Mouse (Mus musculus): ENCODE measurements around the gene Mipol1. TPM values are rescaled to one million over a fixed set of nuclear protein-coding genes. Genes with fewer than 3 reads are reported as not detected.
"Not testable (repeated sequence)": the region's sequence is repeated elsewhere in the genome, so short reads cannot be mapped to it uniquely, and the experiment has no call there.

Gene Mipol1
- polyA plus RNA-seq, 1 experiment from 2014 or later, result 5.6 TPM

DNA sequence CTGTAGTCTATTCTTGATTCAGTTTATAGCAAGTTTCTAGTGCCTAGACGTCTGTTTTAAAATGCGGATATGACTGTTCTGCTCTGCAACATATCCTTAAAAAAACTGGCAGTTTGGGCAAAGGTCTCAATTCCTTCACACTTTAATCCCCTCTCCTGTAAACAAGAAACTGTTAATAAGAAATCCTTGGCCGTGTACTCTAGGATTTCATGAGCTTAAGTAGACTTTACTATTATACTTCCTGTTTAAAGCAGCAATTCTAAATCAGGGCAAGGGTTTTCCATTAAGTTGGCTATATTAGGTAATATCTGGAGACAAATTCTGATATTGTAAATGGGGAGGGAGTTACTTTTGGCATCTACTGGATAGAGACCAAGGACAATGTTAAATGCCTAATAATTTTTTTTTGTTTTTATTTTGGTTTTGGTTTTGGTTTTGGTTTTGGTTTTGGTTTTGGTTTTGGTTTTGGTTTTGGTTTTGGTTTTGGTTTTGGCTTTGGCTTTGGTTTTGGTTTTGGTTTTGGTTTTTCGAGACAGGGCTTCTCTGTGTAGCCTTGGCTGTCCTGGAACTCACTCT is 25.9 kb upstream of the Mipol1 start:
- H3K9me3 ChIP-seq, result no peaks in the 10 kb centered on the region
- no peak for ATAC-seq (ENCODE audit: low FRiP score)
- WGBS, result 93% methylated on average over 4 of the region's 4 CpGs
- no peaks in the 10 kb centered on the region for H3K27me3 ChIP-seq
- no peak overlapping the region for H3K4me2 ChIP-seq
- H3K4me1 ChIP-seq (replicated peaks), result no peaks in the 10 kb centered on the region
- no peaks in the 10 kb centered on the region for H3K36me3 ChIP-seq
- H3K4me3 ChIP-seq, result no peak overlapping the region
- no peak overlapping the region for H3K9ac ChIP-seq
- no peak overlapping the region for H3K27ac ChIP-seq

DNA sequence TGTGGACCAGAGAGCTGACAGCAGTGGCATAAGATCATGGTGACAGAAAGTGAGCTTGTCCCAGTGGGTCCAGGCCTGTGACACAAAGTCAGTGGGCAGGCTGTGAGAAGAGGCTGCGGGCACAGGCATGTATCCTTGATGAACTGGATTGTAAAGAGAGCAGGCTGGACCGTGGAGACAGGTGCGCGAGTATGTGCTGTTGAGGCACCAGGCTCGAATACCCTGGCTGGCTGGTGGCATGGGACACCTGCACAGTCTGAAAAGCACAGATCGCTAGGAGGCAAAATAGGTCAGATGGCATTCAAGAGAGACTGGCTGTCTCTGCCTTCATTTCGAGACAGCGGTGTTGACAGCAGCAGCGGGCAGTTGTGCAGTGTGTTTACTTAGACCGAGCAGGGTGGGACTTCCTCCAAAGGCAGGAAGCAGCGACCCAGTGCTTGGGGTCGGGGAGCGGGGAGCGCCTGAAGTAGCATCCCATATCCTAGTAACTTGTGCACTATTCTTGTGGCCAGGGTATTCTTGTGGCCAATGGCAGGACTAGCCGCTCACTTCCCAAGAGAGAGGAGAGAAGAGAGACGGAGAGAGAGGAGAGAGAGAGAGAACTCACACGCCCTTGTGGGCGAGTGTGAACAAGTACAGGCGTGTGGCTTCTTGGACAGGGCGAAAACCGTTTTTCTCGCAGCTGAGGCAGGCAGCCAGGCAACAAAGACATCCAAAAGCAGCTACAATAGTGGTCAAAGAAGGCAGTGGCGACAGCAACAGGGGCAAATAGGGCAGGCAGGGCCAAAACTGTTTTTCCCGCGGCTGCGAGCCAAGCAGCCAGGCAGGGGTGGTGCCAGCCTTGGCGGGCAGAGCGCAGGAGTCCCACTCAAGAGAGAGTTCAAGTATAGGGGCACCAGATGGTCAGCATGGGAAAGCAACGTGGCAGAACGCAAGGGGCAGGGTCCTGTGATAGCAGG is 18.6 kb upstream of the Mipol1 start:
- Histone ChIP-seq H3K36me3 (no peaks in the 10 kb centered on the region), H3K9ac (peak overlapping the region; percentile 72), H3K27ac (peak overlapping the region; percentile 44; the same call in 1 of the 2 replicates), H3K4me2 (peak overlapping the region; percentile 79), H3K4me3 (peak overlapping the region; percentile 51), H3K4me1 (replicated peaks) (peaks cover 5% of the 10 kb centered on the region; the same call in 1 of the 2 replicates), H3K27me3 (no peaks in the 10 kb centered on the region), H3K9me3 (no peaks in the 10 kb centered on the region)
- ATAC-seq (ENCODE audit: low FRiP score), result peak; percentile 87
- WGBS, result 9% methylated on average over 30 of the region's 30 CpGs

DNA sequence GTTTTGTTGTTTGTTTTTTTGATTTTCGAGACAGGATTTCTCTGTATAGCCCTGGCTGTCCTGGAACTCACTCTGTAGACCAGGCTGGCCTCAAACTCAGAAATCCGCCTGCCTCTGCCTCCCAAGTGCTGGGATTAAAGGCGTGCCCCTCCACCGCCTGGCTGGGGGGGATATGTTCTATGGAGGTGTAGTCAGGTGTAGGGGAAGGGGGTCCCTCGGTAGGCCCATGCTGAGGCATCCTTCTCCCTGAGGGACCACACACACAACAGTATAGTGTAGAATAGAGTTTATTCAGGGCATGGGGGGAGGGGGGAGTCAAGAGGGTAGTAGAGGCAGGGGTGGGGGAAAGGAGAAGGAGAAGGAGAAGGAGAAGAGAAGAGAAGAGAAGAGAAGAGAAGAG is 17.8 kb upstream of the Mipol1 start:
- not testable (repeated sequence) for H3K27me3 ChIP-seq; H3K9ac ChIP-seq; H3K4me2 ChIP-seq; ATAC-seq (ENCODE audit: low FRiP score); H3K27ac ChIP-seq; H3K9me3 ChIP-seq; H3K4me3 ChIP-seq; H3K4me1 ChIP-seq (replicated peaks); H3K36me3 ChIP-seq
- 78% methylated on average over 5 of the region's 5 CpGs for WGBS

DNA sequence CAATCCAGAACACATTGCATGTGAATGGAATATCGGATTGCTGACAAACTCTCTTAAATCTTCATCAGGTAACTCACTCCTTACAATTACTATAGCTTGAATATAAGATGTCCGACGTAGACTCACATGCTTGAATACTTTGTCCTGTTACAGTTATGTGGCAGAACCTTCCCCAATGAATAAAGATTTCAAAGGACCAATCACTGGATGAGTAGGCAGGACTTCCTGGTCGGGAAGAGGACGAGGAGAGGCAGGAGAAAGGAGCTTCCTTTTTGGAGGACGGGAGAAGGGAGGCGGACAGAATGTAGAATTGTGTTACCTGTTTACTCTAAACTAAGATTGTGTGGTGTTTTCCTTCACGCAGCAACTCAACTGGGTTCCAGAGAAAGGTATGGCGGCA is 3.8 kb upstream of the Mipol1 start:
- no peaks in the 10 kb centered on the region for H3K36me3 ChIP-seq

DNA sequence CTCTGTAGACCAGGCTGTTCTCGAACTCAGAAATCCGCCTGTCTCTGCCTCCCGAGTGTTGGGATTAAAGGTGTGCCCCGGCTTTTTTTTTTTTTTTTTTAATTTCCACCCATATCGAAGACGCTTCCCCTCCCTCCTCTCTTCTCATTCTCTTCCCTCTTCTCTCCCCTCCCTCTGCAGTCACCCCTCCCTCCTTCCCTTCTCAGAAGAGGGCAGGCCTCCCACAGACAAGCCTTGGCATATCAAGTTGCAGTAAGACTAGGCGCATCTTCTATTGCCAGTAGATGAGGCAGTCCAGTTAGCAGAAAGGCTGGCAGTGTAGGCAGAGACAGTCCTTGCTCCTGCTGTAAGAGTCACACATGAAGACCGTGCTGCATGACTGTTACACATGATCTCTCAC is 2.5 kb upstream of the Mipol1 start:
- H3K27ac ChIP-seq, result no peak overlapping the region

More for the DNA sequence above, 3.8 kb upstream of the Mipol1 start:
- Histone ChIP-seq H3K27ac (no peak overlapping the region), H3K4me2 (no peak overlapping the region), H3K27me3 (no peaks in the 10 kb centered on the region), H3K4me1 (replicated peaks) (peaks cover 4% of the 10 kb centered on the region), H3K9me3 (no peaks in the 10 kb centered on the region), H3K9ac (no peak overlapping the region), H3K4me3 (no peak overlapping the region)
- 92% methylated on average over 9 of the region's 9 CpGs for WGBS
- ATAC-seq (ENCODE audit: low FRiP score), result no peak

DNA sequence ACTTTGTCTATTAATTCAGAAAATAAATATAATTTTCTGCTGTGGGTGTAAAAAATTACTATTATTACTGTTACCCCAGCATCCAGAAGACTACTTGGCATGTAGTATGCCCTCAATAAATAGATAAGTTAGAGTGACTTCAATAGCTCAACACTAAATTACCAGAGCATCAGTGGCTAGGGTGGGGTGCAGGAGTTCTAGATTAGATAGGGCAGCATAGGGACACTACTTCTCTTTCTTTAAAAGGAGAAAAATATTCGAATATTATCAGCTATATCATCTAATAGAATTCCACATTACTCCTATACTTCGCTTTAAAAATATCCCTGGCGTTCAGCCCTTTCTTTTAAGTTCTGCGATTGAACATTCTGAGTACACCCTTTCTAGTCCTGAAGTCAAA is 524 bp upstream of the Mipol1 start:
- WGBS, result 33% methylated on average over 4 of the region's 4 CpGs
- Histone ChIP-seq H3K36me3 (no peaks in the 10 kb centered on the region), H3K27ac (peak overlapping the region; percentile 86), H3K9me3 (no peaks in the 10 kb centered on the region), H3K9ac (peak overlapping the region; percentile 80), H3K4me1 (replicated peaks) (peaks cover 7% of the 10 kb centered on the region), H3K4me3 (peak overlapping the region; percentile 73), H3K27me3 (no peaks in the 10 kb centered on the region), H3K4me2 (peak overlapping the region; percentile 55)
- ATAC-seq (ENCODE audit: low FRiP score), result peak; percentile 2; the same call in 1 of the 2 replicates

More for the DNA sequence above, 2.5 kb upstream of the Mipol1 start:
- Histone ChIP-seq H3K4me1 (replicated peaks) (peaks cover 7% of the 10 kb centered on the region), H3K36me3 (no peaks in the 10 kb centered on the region), H3K9ac (no peak overlapping the region), H3K4me3 (no peak overlapping the region), H3K27me3 (no peaks in the 10 kb centered on the region), H3K9me3 (no peaks in the 10 kb centered on the region), H3K4me2 (no peak overlapping the region)
- ATAC-seq (ENCODE audit: low FRiP score), result no peak
- WGBS, result 77% methylated on average over 4 of the region's 8 CpGs

DNA sequence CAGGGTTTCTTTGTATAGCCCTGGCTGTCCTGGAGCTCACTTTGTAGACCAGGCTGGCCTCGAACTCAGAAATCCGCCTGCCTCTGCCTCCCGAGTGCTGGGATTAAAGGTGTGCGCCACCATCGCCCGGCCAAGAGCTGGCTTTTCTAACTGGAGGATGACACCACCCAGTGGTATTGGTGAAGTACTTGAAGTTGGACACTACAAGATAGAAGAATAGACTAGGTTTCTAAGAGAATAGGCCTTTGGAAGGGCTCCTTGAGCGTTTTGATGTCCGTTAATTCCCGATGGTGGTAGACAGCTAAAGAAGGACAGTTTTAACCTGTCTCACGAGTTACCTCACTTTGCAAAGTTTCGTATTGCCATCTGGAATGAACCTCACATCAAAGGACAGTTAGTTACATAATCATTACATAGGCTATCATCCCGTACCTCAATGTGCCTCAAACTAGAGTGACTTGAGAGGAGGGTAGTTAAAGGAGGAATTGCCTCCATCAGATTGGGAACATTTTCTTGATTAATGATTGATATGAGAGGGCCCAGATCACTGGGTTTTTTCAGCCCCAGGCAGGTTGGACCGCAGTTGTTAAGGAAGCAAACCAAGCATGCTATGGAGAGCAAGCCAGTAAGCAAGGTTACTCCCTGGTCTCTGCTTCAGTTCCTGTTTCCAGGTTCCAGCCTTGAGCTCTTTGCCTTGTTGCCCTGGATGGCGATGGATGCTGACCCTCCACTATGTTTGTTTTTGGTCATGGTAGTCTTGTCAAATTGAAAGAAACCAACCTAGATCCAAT is 1.1 kb downstream of the Mipol1 start:
- H3K9ac ChIP-seq, result peak overlapping the region; percentile 80; the same call in 1 of the 2 replicates
- H3K9me3 ChIP-seq, result no peaks in the 10 kb centered on the region
- H3K36me3 ChIP-seq, result no peaks in the 10 kb centered on the region
- no peak for ATAC-seq (ENCODE audit: low FRiP score)
- peak overlapping the region; percentile 73 for H3K4me3 ChIP-seq
- H3K27me3 ChIP-seq, result no peaks in the 10 kb centered on the region
- 75% methylated on average over 14 of the region's 14 CpGs for WGBS
- H3K4me2 ChIP-seq, result peak overlapping the region; percentile 55
- no peak overlapping the region for H3K27ac ChIP-seq
- peaks cover 7% of the 10 kb centered on the region for H3K4me1 ChIP-seq (replicated peaks)

DNA sequence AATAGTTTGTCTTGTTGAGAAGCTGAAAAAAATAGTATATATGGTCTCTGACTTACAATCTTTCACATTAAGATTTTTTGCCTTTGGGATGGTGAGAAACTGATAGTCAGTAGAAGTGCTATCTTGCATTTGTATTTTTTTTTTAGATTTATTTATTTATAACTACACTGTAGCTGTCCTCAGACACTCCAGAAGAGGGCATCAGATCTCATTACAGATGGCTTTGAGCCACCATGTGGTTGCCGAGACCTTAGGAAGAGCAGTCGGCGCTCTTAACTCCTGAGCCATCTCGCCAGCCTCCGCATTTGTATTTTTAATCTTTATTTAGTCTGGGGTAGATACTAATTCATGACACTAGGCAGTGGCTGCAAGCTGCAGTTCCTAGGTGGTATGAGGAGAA is 3.2 kb downstream of the Mipol1 start:
- Histone ChIP-seq H3K4me1 (replicated peaks) (peaks cover 7% of the 10 kb centered on the region), H3K9me3 (no peaks in the 10 kb centered on the region), H3K4me3 (no peak overlapping the region), H3K27ac (no peak overlapping the region), H3K9ac (no peak overlapping the region), H3K27me3 (no peaks in the 10 kb centered on the region), H3K4me2 (no peak overlapping the region), H3K36me3 (peaks cover 4% of the 10 kb centered on the region)
- WGBS, result 88% methylated on average over 5 of the region's 5 CpGs
- ATAC-seq (ENCODE audit: low FRiP score), result no peak

DNA sequence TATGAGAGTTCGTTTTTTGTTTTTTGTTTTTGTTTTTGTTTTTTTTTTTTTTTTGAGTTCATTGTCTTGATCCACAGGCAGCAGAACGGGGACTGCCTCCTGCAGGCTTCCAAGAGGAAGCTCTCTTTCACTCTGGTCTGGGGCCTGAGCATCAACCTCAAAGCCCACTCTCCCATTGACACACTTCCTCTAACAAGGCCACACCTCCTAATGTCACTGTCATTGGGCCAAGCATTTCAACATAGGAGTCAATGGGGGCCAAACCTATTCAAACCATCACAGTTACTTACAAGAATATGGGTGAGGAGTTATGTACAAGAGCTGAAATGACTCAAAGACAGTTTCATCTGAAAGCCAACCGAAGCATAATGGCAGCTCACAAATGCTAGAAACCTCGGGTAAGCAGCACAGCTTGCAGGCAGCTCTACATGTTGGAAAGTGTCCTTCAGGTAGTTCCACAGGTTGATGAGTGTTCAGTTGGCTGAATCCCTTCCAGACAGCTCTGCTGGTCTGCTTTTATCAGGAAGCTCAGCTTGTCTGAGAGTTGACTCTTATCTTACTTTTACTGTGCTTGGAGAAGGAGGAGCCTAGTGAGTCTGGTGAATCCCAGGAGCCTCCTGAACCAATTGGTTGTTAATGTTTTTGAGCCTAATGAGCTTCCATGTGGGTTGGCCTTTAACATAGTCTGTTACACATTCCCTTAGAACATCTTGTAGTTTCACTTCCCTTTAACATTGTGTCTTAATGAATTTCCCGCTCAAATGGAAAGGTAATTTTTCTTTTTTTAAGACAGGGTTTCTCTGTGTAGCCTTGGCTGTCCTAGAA is 13.7 kb downstream of the Mipol1 start:
- H3K9ac ChIP-seq, result no peak overlapping the region
- H3K9me3 ChIP-seq, result no peaks in the 10 kb centered on the region
- 91% methylated on average over 5 of the region's 5 CpGs for WGBS
- no peaks in the 10 kb centered on the region for H3K4me1 ChIP-seq (replicated peaks)
- ATAC-seq (ENCODE audit: low FRiP score), result no peak
- no peaks in the 10 kb centered on the region for H3K27me3 ChIP-seq
- H3K4me3 ChIP-seq, result no peak overlapping the region
- no peak overlapping the region for H3K27ac ChIP-seq
- peaks cover 25% of the 10 kb centered on the region for H3K36me3 ChIP-seq
- H3K4me2 ChIP-seq, result no peak overlapping the region

DNA sequence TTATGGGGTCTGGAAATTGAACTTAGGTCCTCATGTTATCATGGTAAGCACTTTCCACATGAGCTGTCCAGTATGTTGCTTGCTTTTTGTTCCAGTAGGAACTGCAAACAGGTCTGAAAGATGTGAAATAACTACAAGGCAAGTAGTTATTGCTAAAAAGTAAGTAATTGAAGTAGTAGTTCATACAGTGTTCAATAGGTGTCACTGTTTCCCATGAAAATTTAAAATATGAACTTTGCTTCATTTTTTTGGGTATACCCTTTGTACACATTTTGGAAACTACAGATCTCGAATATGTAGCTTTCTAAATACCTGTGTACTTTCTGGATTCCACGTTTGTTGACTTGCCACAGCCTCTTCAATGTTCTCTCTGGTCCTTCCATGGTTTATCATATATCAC is 28.3 kb downstream of the Mipol1 start:
- no peak overlapping the region for H3K9ac ChIP-seq
- no peaks in the 10 kb centered on the region for H3K36me3 ChIP-seq

DNA sequence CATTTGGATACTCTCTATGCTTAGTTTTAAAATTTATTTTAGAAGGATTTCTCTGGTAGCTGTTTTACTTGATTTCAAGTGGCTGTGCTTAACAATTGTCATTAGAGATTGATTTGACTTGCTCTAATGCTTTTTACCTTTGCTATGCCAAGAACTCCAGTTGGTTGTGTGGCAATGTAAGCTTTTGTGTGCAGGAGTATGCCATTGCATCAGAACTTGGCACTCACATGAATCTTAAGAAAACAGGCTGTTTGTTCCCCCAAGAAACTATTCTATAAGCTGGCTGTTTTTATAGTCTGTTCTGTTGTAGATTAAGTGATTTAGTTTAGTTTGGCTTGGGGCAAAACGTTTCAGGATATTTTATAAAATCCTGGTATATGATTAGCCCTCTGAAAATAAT is 45.2 kb downstream of the Mipol1 start:
- no peaks in the 10 kb centered on the region for H3K9me3 ChIP-seq
- no peak overlapping the region for H3K9ac ChIP-seq
- no peaks in the 10 kb centered on the region for H3K27me3 ChIP-seq
- 70% methylated on average over 1 of the region's 1 CpGs for WGBS
- ATAC-seq (ENCODE audit: low FRiP score), result no peak
- no peaks in the 10 kb centered on the region for H3K4me1 ChIP-seq (replicated peaks)
- H3K4me2 ChIP-seq, result no peak overlapping the region
- no peaks in the 10 kb centered on the region for H3K36me3 ChIP-seq
- no peak overlapping the region for H3K27ac ChIP-seq
- no peak overlapping the region for H3K4me3 ChIP-seq

More for the DNA sequence above, 28.3 kb downstream of the Mipol1 start:
- H3K4me2 ChIP-seq, result no peak overlapping the region
- WGBS, result 68% methylated on average over 2 of the region's 2 CpGs
- H3K4me3 ChIP-seq, result no peak overlapping the region
- no peaks in the 10 kb centered on the region for H3K27me3 ChIP-seq
- H3K9me3 ChIP-seq, result no peaks in the 10 kb centered on the region
- no peak overlapping the region for H3K27ac ChIP-seq
- no peak for ATAC-seq (ENCODE audit: low FRiP score)
- H3K4me1 ChIP-seq (replicated peaks), result no peaks in the 10 kb centered on the region

All from hindbrain, embryonic 13.5 days (tissue).